Mouse (Mus musculus): ENCODE results near the gene Ccs. TPM values are rescaled to one million over a fixed set of nuclear protein-coding genes. Genes with fewer than 3 reads are reported as not detected.
"Not testable (repeated sequence)": the region's sequence is repeated elsewhere in the genome, so short reads cannot be mapped to it uniquely, and the experiment has no call there.

Ccs gene
- polyA plus RNA-seq (2015; fragmentation: Nextera tagmentation; extraction: Ambion mirVana) = 37.9 and 40.2 TPM in 2 replicates

GRCm38 (mm10) chr19:4839149-4839548 lies at the start of gene Ccs, which contains the start of gene Ccdc87:
Ccs (minus strand) TSS chr19:4839332.
Ccdc87 (plus strand) TSS chr19:4839366.
- Histone ChIP-seq H3K4me1 (replicated peaks) (peaks cover 19% of the 10 kb centered on the region), H3K4me3 (replicated peaks) (peak within 1 kb of the TSS; percentile 61), H3K9ac (replicated peaks) (peak within 1 kb of the TSS; percentile 80), H3K36me3 (no peaks in the 10 kb centered on the region), H3K9me3 (no peaks in the 10 kb centered on the region), H3K27ac (no peak within 1 kb of the TSS), H3K27me3 (peaks cover 31% of the 10 kb centered on the region), H3K4me2 (replicated peaks) (peak within 1 kb of the TSS; percentile 97)
- under 1% methylated on average over 25 of the region's 25 CpGs for WGBS
- peak; percentile 98 for ATAC-seq

- no peak overlapping the region for H3K4me2 ChIP-seq (replicated peaks)
- no peak for ATAC-seq
- no peak overlapping the region for H3K9ac ChIP-seq (replicated peaks)
- no peak overlapping the region for H3K4me3 ChIP-seq (replicated peaks)
- no peaks in the 10 kb centered on the region for H3K9me3 ChIP-seq
- H3K36me3 ChIP-seq = peaks cover 22% of the 10 kb centered on the region
- WGBS = 84% methylated on average over 4 of the region's 4 CpGs
- no peak overlapping the region for H3K27ac ChIP-seq
- no peaks in the 10 kb centered on the region for H3K27me3 ChIP-seq
- H3K4me1 ChIP-seq (replicated peaks) = peaks cover 17% of the 10 kb centered on the region
Measured at GRCm38 (mm10) chr19:4883961-4884360, 44.8 kb upstream of the Ccs start.

- Histone ChIP-seq H3K4me1 (replicated peaks) (peaks cover 22% of the 10 kb centered on the region), H3K4me2 (replicated peaks) (peak overlapping the region; percentile 69), H3K9me3 (no peaks in the 10 kb centered on the region)
Measured at GRCm38 (mm10) chr19:4879324-4879703, 40.2 kb upstream of the Ccs start.

GRCm38 (mm10) chr19:4878405-4879323 lies 39.5 kb upstream of the Ccs start, which contains the start of gene Zdhhc24:
Zdhhc24 (plus strand) TSS chr19:4878668.
- Histone ChIP-seq H3K9ac (replicated peaks) (peak within 1 kb of the TSS; percentile 83), H3K9me3 (no peaks in the 10 kb centered on the region), H3K27me3 (peaks cover 10% of the 10 kb centered on the region; the same call in 1 of the 2 replicates), H3K4me2 (replicated peaks) (peak within 1 kb of the TSS; percentile 69), H3K4me3 (replicated peaks) (peak within 1 kb of the TSS; percentile 65), H3K4me1 (replicated peaks) (peaks cover 22% of the 10 kb centered on the region), H3K36me3 (peaks cover 13% of the 10 kb centered on the region), H3K27ac (peak within 1 kb of the TSS; percentile 58)
- ATAC-seq = peak; percentile 98
- WGBS = 2% methylated on average over 52 of the region's 52 CpGs

More at GRCm38 (mm10) chr19:4879324-4879703, 40.2 kb upstream of the Ccs start:
- no peak overlapping the region for H3K27ac ChIP-seq
- H3K4me3 ChIP-seq (replicated peaks) = peak overlapping the region; percentile 65
- whole genome bisulfite sequencing = 68% methylated on average over 10 of the region's 10 CpGs
- H3K9ac ChIP-seq (replicated peaks) = peak overlapping the region; percentile 83
- no peak for ATAC-seq
- peaks cover 19% of the 10 kb centered on the region for H3K36me3 ChIP-seq
- peaks cover 10% of the 10 kb centered on the region; the same call in 1 of the 2 replicates for H3K27me3 ChIP-seq

GRCm38 (mm10) chr19:4877785-4878184 lies 38.7 kb upstream of the Ccs start, which contains the start of gene Actn3:
Actn3 (minus strand) TSS chr19:4877909.
- peak within 1 kb of the TSS; percentile 69 for H3K4me2 ChIP-seq (replicated peaks)
- H3K4me3 ChIP-seq (replicated peaks) = peak within 1 kb of the TSS; percentile 65
- H3K27me3 ChIP-seq = peaks cover 10% of the 10 kb centered on the region; the same call in 1 of the 2 replicates
- H3K4me1 ChIP-seq (replicated peaks) = peaks cover 22% of the 10 kb centered on the region
- 4% methylated on average over 17 of the region's 17 CpGs for WGBS
- peaks cover 9% of the 10 kb centered on the region for H3K36me3 ChIP-seq
- peak within 1 kb of the TSS; percentile 83 for H3K9ac ChIP-seq (replicated peaks)
- H3K9me3 ChIP-seq = no peaks in the 10 kb centered on the region
- peak; percentile 22; the same call in 1 of the 2 replicates for ATAC-seq
- peak within 1 kb of the TSS; percentile 58 for H3K27ac ChIP-seq

DNA sequence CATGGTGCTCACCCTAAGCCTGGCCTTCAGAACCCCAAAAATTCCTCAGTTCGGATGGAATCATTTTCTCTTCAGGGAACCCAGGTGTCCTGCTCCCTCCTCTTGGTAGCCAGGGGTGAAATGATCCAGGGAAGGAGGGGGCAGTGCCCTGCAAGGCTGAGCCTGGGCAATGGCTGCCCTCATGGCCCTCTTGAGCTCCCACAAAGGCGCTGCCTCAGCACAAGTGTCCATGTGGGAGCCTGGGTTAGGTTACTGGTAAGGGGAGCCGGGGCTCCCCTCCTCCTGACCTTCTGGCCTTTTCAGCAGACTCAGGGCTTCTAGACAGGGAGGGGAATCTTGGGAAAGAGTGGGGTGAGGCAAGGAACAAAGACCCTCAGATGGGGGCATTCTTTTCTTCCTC lies 37.6 kb upstream of the Ccs start:
- peaks cover 10% of the 10 kb centered on the region; the same call in 1 of the 2 replicates for H3K27me3 ChIP-seq
- WGBS = 67% methylated on average over 3 of the region's 3 CpGs

GRCm38 (mm10) chr19:4876241-4876640 lies 37.1 kb upstream of the Ccs start:
- ATAC-seq = no peak
- H3K9me3 ChIP-seq = no peaks in the 10 kb centered on the region
- no peak overlapping the region for H3K4me3 ChIP-seq (replicated peaks)
- no peaks in the 10 kb centered on the region for H3K36me3 ChIP-seq
- WGBS = 66% methylated on average over 3 of the region's 4 CpGs
- H3K27ac ChIP-seq = no peak overlapping the region
- H3K4me2 ChIP-seq (replicated peaks) = no peak overlapping the region
- no peak overlapping the region for H3K9ac ChIP-seq (replicated peaks)
- peaks cover 10% of the 10 kb centered on the region; the same call in 1 of the 2 replicates for H3K27me3 ChIP-seq
- peaks cover 22% of the 10 kb centered on the region for H3K4me1 ChIP-seq (replicated peaks)

More for the DNA sequence above, 37.6 kb upstream of the Ccs start:
- no peak overlapping the region for H3K4me2 ChIP-seq (replicated peaks)
- H3K9me3 ChIP-seq = no peaks in the 10 kb centered on the region
- H3K4me3 ChIP-seq (replicated peaks) = no peak overlapping the region
- no peak overlapping the region for H3K9ac ChIP-seq (replicated peaks)
- peaks cover 22% of the 10 kb centered on the region for H3K4me1 ChIP-seq (replicated peaks)
- no peak for ATAC-seq
- H3K36me3 ChIP-seq = no peaks in the 10 kb centered on the region
- no peak overlapping the region for H3K27ac ChIP-seq

- not testable (repeated sequence) for H3K27me3 ChIP-seq; H3K9me3 ChIP-seq; H3K27ac ChIP-seq; H3K36me3 ChIP-seq; H3K4me3 ChIP-seq (replicated peaks); H3K4me2 ChIP-seq (replicated peaks); ATAC-seq; H3K9ac ChIP-seq (replicated peaks)
- H3K4me1 ChIP-seq (replicated peaks) = peaks cover 14% of the 10 kb centered on the region
- WGBS = 91% methylated on average over 1 of the region's 1 CpGs
Measured at GRCm38 (mm10) chr19:4874613-4875012, 35.5 kb upstream of the Ccs start.

DNA sequence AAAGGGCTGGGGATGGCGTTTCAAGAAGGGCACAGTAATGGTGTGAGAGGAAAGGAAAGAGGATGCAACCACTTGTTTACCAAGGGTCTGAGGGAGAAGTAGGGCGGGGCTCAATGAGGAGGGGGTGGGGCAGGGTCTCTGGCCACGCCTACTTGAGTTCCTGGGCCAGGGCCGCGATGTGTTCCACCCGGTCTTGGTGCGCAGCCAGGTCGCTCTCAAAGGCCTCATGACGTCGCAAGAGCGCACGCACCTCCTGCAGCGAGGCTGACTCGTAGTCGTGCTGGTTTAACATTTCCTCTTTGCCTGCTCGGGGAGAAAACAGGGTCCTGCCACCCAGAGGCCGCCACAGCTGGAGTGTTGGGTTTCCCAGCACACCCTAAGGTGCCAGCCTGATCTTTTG lies 26.0 kb upstream of the Ccs start:
- H3K4me3 ChIP-seq (replicated peaks) = no peak overlapping the region
- no peak overlapping the region; the same call in 1 of the 2 replicates for H3K9ac ChIP-seq (replicated peaks)
- peak overlapping the region; percentile 9; the same call in 1 of the 2 replicates for H3K4me2 ChIP-seq (replicated peaks)
- peaks cover 15% of the 10 kb centered on the region; the same call in 1 of the 2 replicates for H3K27me3 ChIP-seq
- no peak overlapping the region for H3K27ac ChIP-seq
- 6% methylated on average over 17 of the region's 17 CpGs for WGBS
- H3K9me3 ChIP-seq = no peaks in the 10 kb centered on the region
- peaks cover 11% of the 10 kb centered on the region for H3K36me3 ChIP-seq
- H3K4me1 ChIP-seq (replicated peaks) = no peaks in the 10 kb centered on the region; the same call in 1 of the 2 replicates
- no peak for ATAC-seq

GRCm38 (mm10) chr19:4863048-4863447 lies 23.9 kb upstream of the Ccs start:
- WGBS = 82% methylated on average over 6 of the region's 6 CpGs

DNA sequence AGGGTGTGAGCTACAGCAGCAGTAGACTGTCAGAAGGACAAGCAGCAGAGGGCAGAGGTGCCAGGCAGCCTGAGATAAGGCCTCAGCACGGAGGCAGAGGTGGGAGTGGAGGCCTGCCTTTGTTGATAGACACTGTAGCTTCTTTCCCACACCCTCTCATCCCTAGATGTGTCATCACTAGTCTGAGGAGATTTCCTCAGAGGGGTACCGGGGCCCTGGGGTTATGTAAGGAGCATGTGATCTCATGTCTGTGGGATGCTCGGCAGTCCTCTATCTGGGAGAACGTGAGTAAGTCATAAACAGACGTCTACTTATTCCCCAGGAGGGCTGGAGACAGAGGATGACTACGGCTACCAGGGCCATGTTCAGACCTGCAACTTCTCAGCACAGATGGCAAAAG lies 19.9 kb upstream of the Ccs start:
- Histone ChIP-seq H3K36me3 (peaks cover 27% of the 10 kb centered on the region), H3K9me3 (no peaks in the 10 kb centered on the region), H3K9ac (replicated peaks) (no peak overlapping the region), H3K4me3 (replicated peaks) (no peak overlapping the region), H3K27ac (no peak overlapping the region), H3K27me3 (peaks cover 8% of the 10 kb centered on the region; the same call in 1 of the 2 replicates), H3K4me1 (replicated peaks) (peaks cover 17% of the 10 kb centered on the region), H3K4me2 (replicated peaks) (no peak overlapping the region)
- 83% methylated on average over 6 of the region's 6 CpGs for WGBS
- no peak for ATAC-seq

More at GRCm38 (mm10) chr19:4863048-4863447, 23.9 kb upstream of the Ccs start:
- Histone ChIP-seq H3K9ac (replicated peaks) (0 out of 2 replicates have a peak overlapping the region, but pooled peaks have one; percentile 10), H3K4me1 (replicated peaks) (no peaks in the 10 kb centered on the region; the same call in 1 of the 2 replicates), H3K27ac (no peak overlapping the region), H3K27me3 (peaks cover 15% of the 10 kb centered on the region; the same call in 1 of the 2 replicates), H3K9me3 (no peaks in the 10 kb centered on the region), H3K4me3 (replicated peaks) (no peak overlapping the region), H3K4me2 (replicated peaks) (no peak overlapping the region), H3K36me3 (peaks cover 24% of the 10 kb centered on the region)
- ATAC-seq = no peak

DNA sequence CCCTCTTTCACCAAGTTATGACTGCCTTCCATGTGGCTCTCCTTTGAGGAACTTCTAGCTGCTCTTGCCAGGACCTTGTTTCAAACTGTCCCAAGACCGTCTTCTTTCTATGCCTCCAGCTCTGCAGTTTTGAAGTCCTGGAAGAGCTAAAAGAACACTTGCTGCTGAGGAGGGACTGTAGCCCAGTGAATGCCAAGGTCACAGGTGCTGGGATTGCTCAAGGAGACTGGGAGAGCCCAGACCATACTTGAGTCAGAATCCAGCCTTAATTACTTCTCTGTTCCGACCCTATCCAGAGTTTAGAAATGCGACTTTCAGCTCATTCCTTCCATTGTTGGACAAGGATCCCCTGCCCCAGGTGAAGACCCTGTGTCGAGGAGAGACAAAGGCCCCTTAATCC lies 16.8 kb upstream of the Ccs start:
- WGBS = 40% methylated on average over 4 of the region's 4 CpGs
- Histone ChIP-seq H3K9ac (replicated peaks) (peak overlapping the region; percentile 81), H3K36me3 (peaks cover 23% of the 10 kb centered on the region), H3K27me3 (peaks cover 12% of the 10 kb centered on the region; the same call in 1 of the 2 replicates), H3K27ac (no peak overlapping the region), H3K4me2 (replicated peaks) (peak overlapping the region; percentile 97), H3K4me3 (replicated peaks) (peak overlapping the region; percentile 69), H3K9me3 (no peaks in the 10 kb centered on the region), H3K4me1 (replicated peaks) (peaks cover 17% of the 10 kb centered on the region)
- no peak for ATAC-seq
